Comparison of ENCODE assay signal across 8 mouse cellular contexts in the genomic region with DNA sequence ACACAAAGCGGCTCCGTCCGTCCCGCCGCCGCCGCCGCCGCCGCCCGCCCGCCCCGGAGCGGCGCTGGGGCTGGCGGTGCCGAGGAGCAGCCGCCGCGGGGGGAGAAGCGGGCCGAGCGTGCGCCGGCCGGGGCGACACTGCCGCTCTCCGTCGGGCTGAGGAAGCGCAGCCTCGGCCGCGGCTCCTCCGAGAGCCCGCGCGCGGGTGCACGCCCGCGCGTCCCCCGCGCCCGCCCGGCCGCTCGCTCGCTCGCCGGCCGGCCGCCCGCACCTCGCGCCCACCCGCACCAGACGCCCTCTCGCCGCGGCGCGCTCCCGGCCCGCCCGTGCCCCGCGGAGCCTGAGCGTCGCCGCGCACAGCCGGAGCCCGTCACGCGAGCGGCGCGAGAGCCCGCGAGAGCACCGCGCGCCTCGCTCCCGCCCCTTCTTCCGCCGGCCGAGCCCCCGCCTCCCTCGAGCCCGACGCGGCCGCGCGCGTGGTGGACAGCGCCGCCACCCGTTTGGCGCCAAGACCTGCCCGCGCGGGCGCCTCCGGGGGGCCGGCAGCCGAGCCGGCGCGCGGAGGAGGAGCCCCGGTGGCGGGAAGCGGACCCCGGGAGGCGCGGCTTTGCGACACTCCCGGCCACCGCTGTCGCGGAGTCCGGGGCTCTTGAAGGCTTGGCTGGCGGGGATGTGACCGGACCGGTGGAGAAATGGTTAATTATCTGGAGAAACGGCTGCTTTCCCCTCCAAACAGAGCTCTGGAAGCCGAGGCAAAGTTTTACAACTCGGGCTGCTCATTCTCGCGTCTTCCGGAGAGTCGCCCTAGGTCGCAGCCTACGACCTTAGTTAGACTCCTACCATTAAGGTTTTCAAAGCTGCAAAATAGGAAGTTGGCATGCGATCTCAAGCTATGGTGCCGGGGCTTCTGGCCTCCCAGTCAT. TPM values are rescaled to one million over a fixed set of nuclear protein-coding genes. Genes with fewer than 3 reads are reported as not detected.
DNase-seq lines count a peak whose midpoint lies in the region; ATAC-seq and TF ChIP-seq lines count a peak whose summit lies in the region.

A gene (minus strand): TSS at position 438 of the 923 bp plus-strand sequence.

- H3K27ac ChIP-seq in forebrain, postnatal 0 days (ENCODE audit: low read depth, low read length) = peak within 1 kb of the TSS; percentile 90
- peak within 1 kb of the TSS; percentile 99 for H3K27ac ChIP-seq in lung, embryonic 15.5 days

- peak within 1 kb of the TSS; percentile 85 for H3K9ac ChIP-seq in forebrain, postnatal 0 days
- peak within 1 kb of the TSS; percentile 94 for H3K9ac ChIP-seq in lung, embryonic 15.5 days

- DNase-seq in G1E (ENCODE audit: low spot score) = peak; percentile 70
- DNase-seq in cerebellum, adult 18-20 months = peak; percentile 79 to 91
- DNase-seq in forebrain, postnatal 0 days = peak; percentile 93
- DNase-seq in heart, postnatal 4 days = peak; percentile 89
- peak; percentile 54 to 67 for DNase-seq in layer of hippocampus, adult 8-10 months (ENCODE audit: low spot score in 2 of 2)
- DNase-seq in ovary, adult 18-20 months (ENCODE audit: low spot score) = peak; percentile 77
- peak; percentile 88 for DNase-seq in thymus, postnatal 0 days (ENCODE audit: low spot score)

- ATAC-seq in G1E (ENCODE audit: extremely low read depth, insufficient number of reproducible peaks, low FRiP score, poor library complexity, severe bottlenecking) = peak; percentile 52
- ATAC-seq in forebrain, postnatal 0 days = peak; percentile 93
- ATAC-seq in lung, embryonic 15.5 days (ENCODE audit: borderline replicate concordance, extremely low read depth, low FRiP score, low TSS enrichment) = peak; percentile 92

- peak within 1 kb of the TSS; percentile 85 for H3K4me3 ChIP-seq in G1E (ENCODE audit: low read depth, low read length)
- H3K4me3 ChIP-seq in forebrain, postnatal 0 days (ENCODE audit: low read depth, low read length) = peak within 1 kb of the TSS; percentile 94
- peak within 1 kb of the TSS; percentile 86 for H3K4me3 ChIP-seq in lung, embryonic 15.5 days

- no peaks in the 10 kb centered on the region for H3K9me3 ChIP-seq in G1E (replicated peaks)
- H3K9me3 ChIP-seq in forebrain, postnatal 0 days (ENCODE audit: low read length) = no peaks in the 10 kb centered on the region
- H3K9me3 ChIP-seq in lung, embryonic 15.5 days = no peaks in the 10 kb centered on the region

- no peak for TF ChIP-seq CTCF in G1E (IDR thresholded peaks at IDR 0.05; ENCODE audit: low read depth, low read length)
- TF ChIP-seq CTCF in forebrain, postnatal 0 days (IDR thresholded peaks at IDR 0.05; ENCODE audit: low read depth) = peak; percentile 46

- no peaks in the 10 kb centered on the region for H3K27me3 ChIP-seq in G1E (ENCODE audit: insufficient read depth, low read length)
- no peaks in the 10 kb centered on the region for H3K27me3 ChIP-seq in forebrain, postnatal 0 days (ENCODE audit: insufficient read depth, low read length)
- H3K27me3 ChIP-seq in lung, embryonic 15.5 days = no peaks in the 10 kb centered on the region

- H3K4me1 ChIP-seq in G1E (ENCODE audit: insufficient read depth, low read depth, low read length) = peaks cover 30% of the 10 kb centered on the region
- peaks cover 11% of the 10 kb centered on the region for H3K4me1 ChIP-seq in forebrain, postnatal 0 days (ENCODE audit: insufficient read depth)
- peaks cover 26% of the 10 kb centered on the region for H3K4me1 ChIP-seq in lung, embryonic 15.5 days

- WGBS in forebrain, postnatal 0 days = under 1% methylated on average over 52 of the region's 140 CpGs
- under 1% methylated on average over 100 of the region's 140 CpGs for WGBS in lung, embryonic 15.5 days

- peak within 1 kb of the TSS; percentile 67 for H3K4me2 ChIP-seq in forebrain, postnatal 0 days (ENCODE audit: low read depth)
- peak within 1 kb of the TSS; percentile 60 for H3K4me2 ChIP-seq in lung, embryonic 15.5 days

- peaks cover 30% of the 10 kb centered on the region for H3K36me3 ChIP-seq in G1E (replicated peaks)
- H3K36me3 ChIP-seq in forebrain, postnatal 0 days (ENCODE audit: insufficient read depth) = 0 out of 2 replicates have a peak, but pooled peaks cover 2% of the 10 kb centered on the region
- peaks cover 13% of the 10 kb centered on the region for H3K36me3 ChIP-seq in lung, embryonic 15.5 days

RNA-seq across cellular contexts. Expression of the gene that starts here (rescaled TPM):
- total RNA-seq in G1E (2014; fragmentation: Nextera tagmentation) (371 and 441 TPM in 2 replicates), G1E (2017) (386 and 434 TPM in 2 replicates)
- polyA plus RNA-seq in G1E (2012) = 22.9 and 26.0 TPM in 2 replicates
- total RNA-seq in forebrain, postnatal 0 days (2014; rRNA removed) = 84.2 and 87.5 TPM in 2 replicates
- polyA plus RNA-seq in forebrain, postnatal 0 days (2015; fragmentation: Nextera tagmentation; extraction: Ambion mirVana) = 15.5 and 23.0 TPM in 2 replicates
- total RNA-seq in heart, postnatal 4 days (2021) = 10 to 100 TPM; 88.1 to 93.2 TPM
- 100 to 1,000 TPM in 1 of 4 experiments, 10 to 100 TPM in 3; 77.7 to 101 (median 85.5) TPM for total RNA-seq in layer of hippocampus, adult 8-10 months (2022)
- polyA plus RNA-seq in lung, embryonic 15.5 days (2015; fragmentation: Nextera tagmentation; extraction: Ambion mirVana) = 67.5 and 71.7 TPM in 2 replicates
- polyA plus RNA-seq in thymus, postnatal 0 days (2015; fragmentation: Nextera tagmentation; extraction: Ambion mirVana) = 59.6 and 66.5 TPM in 2 replicates

Comparison
In these comparisons a context has a peak if more than half of its experiments do, and no peak if none do; other contexts are left out.
1. Peak in every context shown above with its lines: DNase-seq, ATAC-seq, H3K4me3 ChIP-seq and H3K27ac ChIP-seq.